Mouse (Mus musculus) frontal cortex, adult (tissue): Measurements from ENCODE around the gene Sufu.

ENCODE experiments used
- ATAC-seq: cut with Nextera tagmentation; 2 replicates; pipeline ENCODE4 v1.9.2; 2017; ENCODE audit warnings: mild to moderate bottlenecking, moderate library complexity, mixed read lengths; ENCODE audit not compliant: low TSS enrichment

Sufu gene

GRCm38 (mm10) chr19:46531071-46532030, 134.7 kb downstream of the Sufu start:
- ATAC-seq: 0 out of 2 replicates have a peak, but pooled peaks have one; percentile 15

GRCm38 (mm10) chr19:46532031-46532688, 135.5 kb downstream of the Sufu start:
- ATAC-seq: no peak

GRCm38 (mm10) chr19:46533066-46533465, 136.4 kb downstream of the Sufu start:
- ATAC-seq: no peak

- ATAC-seq: no peak
Measured at GRCm38 (mm10) chr19:46533525-46533924, 136.8 kb downstream of the Sufu start.

GRCm38 (mm10) chr19:46534542-46535098, 137.9 kb downstream of the Sufu start:
- ATAC-seq: no peak

- ATAC-seq: no peak
Measured at GRCm38 (mm10) chr19:46537357-46537756, 140.7 kb downstream of the Sufu start.

GRCm38 (mm10) chr19:46538213-46538612, 141.5 kb downstream of the Sufu start:
- no peak for ATAC-seq
